Mouse (Mus musculus) embryo, embryonic 9.5 days (tissue): ENCODE data around the gene Efna2.
"Not testable (repeated sequence)": the region's sequence is repeated elsewhere in the genome, so short reads cannot be mapped to it uniquely, and the experiment has no call there.

Source experiments
- DNase-seq: peaks from one replicate; pipeline ENCODE4 v3.0.0-alpha.2; 2017; ENCODE audit errors: extremely low spot score

The Efna2 gene

GRCm38 (mm10) chr10:80155277-80155676 is 24.0 kb upstream of the Efna2 start:
- DNase-seq: no peak

- DNase-seq: no peak
Observed at GRCm38 (mm10) chr10:80156002-80156751, 23.1 kb upstream of the Efna2 start.

- DNase-seq: no peak
Observed at GRCm38 (mm10) chr10:80156752-80157053, 22.6 kb upstream of the Efna2 start.

GRCm38 (mm10) chr10:80157141-80157929 is 21.9 kb upstream of the Efna2 start:
- DNase-seq: no peak

- DNase-seq: peak; percentile 79
Observed at GRCm38 (mm10) chr10:80158307-80158986, 20.8 kb upstream of the Efna2 start.

GRCm38 (mm10) chr10:80159021-80159560 is 20.2 kb upstream of the Efna2 start:
- DNase-seq: no peak

GRCm38 (mm10) chr10:80159561-80160454 is 19.5 kb upstream of the Efna2 start:
- peak; percentile 97 for DNase-seq

- peak; percentile 91 for DNase-seq
Observed at GRCm38 (mm10) chr10:80160455-80161371, 18.6 kb upstream of the Efna2 start.

- peak; percentile 80 for DNase-seq
Observed at GRCm38 (mm10) chr10:80161522-80162242, 17.6 kb upstream of the Efna2 start.

GRCm38 (mm10) chr10:80162243-80162608 is 17.1 kb upstream of the Efna2 start:
- no peak for DNase-seq

- no peak for DNase-seq
Observed at GRCm38 (mm10) chr10:80162716-80163299, 16.5 kb upstream of the Efna2 start.

- DNase-seq: peak; percentile 25
Observed at GRCm38 (mm10) chr10:80163721-80164120, 15.6 kb upstream of the Efna2 start.

- DNase-seq: no peak
Observed at GRCm38 (mm10) chr10:80164161-80164997, 14.9 kb upstream of the Efna2 start.

GRCm38 (mm10) chr10:80164998-80165344 is 14.3 kb upstream of the Efna2 start:
- DNase-seq: peak; percentile 96

- DNase-seq: peak; percentile 46
Observed at GRCm38 (mm10) chr10:80165392-80166128, 13.7 kb upstream of the Efna2 start, which contains the start of gene Cirbp. Cirbp (plus strand) TSS chr10:80165985.

GRCm38 (mm10) chr10:80166136-80166535 is 13.1 kb upstream of the Efna2 start:
- not testable (repeated sequence) for DNase-seq

- peak; percentile 100 for DNase-seq
Observed at GRCm38 (mm10) chr10:80167460-80168037, 11.7 kb upstream of the Efna2 start.
